Mouse (Mus musculus): ENCODE measurements around the gene BC025920. TPM values are rescaled to one million over a fixed set of nuclear protein-coding genes. Genes with fewer than 3 reads are reported as not detected.

Gene BC025920
- total RNA-seq, 2 experiments from 2014 or later: 3.1 to 3.8 TPM

DNA sequence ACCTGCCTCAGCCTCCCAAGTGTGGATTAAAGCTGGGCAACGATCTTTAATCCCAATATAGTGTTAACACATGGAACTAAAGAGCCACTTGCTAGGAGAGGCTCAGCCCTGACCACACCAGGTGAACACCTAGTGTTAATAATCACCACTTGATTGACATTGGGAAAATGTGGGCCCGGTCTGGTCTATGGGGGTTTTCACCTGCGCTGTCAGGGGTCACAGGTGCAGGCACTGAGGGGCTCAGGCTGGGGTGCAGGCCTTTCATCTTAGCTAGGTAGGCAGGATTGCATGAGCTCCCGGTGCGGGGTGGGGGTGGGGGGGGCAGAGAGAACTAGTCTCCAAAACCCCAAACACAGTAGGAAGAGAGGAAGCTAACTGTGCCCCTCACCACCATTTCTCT is 6.4 kb upstream of the BC025920 start:
- intact Hi-C loops (cut with DNase I): loop anchor here (5.0 to 10.0 kb wide), 2 partner anchors 37 to 575 kb away; no protein-coding TSS in a partner anchor
- no peak for DNase-seq (ENCODE audit: low spot score in 2 of 2)

DNA sequence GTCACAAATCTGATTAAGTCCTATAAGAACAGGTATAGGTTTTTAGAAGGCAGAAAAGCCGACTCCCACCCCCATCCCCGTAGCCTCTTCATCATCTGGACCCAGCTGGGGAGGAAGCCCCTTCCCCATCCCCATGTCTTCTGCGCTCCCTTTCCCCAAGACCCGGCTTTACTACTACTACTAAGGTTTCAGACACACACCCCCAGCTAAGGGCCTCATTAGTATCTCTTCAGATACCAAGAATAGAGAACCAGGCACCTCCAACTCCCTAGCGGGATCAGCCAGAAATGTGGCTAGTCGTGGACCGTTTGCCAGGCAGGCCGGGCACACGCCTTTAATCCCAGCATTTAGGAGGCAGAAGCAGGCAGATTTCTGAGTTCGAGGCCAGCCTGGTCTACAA is 6.0 kb upstream of the BC025920 start:
- intact Hi-C loops (cut with DNase I): loop anchor here (5.0 to 10.0 kb wide), 2 partner anchors 38 to 575 kb away; no protein-coding TSS in a partner anchor
- DNase-seq (ENCODE audit: low spot score in 2 of 2): no peak

DNA sequence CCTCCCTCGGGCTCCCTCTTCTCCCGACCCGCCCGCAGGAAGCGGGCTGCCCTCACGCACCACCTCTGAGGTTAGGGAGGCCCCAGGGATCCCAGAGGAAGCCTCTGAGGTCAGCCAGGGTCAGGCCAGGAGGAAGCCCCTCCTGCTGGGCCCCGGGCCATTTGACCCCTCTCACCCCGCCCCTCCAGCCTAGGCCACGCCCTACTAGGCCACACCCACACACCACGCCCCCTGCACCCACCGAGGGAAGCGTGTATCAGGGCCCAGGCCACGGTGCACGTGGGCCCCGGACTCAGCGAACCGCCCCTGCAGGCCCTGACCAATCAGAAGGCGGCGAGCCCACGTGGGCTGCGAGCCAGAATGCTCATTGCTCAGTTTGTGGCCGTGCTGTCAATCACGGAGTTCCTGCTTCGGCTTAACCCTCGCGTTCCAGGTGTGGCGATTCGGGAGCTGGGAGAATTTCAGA is 5.3 kb upstream of the BC025920 start, which contains the start of gene Tle6:
Gene Tle6, minus strand, starts transcription at position 336 of the 466 bp plus-strand sequence.
- DNase-seq (ENCODE audit: low spot score in 2 of 2): peak; percentile 92 to 95
- intact Hi-C loops (cut with DNase I): loop anchor here (5.0 to 10.0 kb wide), 2 partner anchors 38 to 574 kb away; no protein-coding TSS in a partner anchor

GRCm38 (mm10) chr10:81601396-81601905 is 4.6 kb upstream of the BC025920 start:
- DNase-seq (ENCODE audit: low spot score in 2 of 2): no peak
- intact Hi-C loops (cut with DNase I): loop anchor here (5.0 to 10.0 kb wide), 2 partner anchors 39 to 573 kb away; no protein-coding TSS in a partner anchor

GRCm38 (mm10) chr10:81602741-81603151 is 3.3 kb upstream of the BC025920 start:
- DNase-seq (ENCODE audit: low spot score in 2 of 2): peak in 1 of 2 experiments; percentile 60
- intact Hi-C loops (cut with DNase I): loop anchor here (5.0 to 10.0 kb wide), 2 partner anchors 40 to 572 kb away; no protein-coding TSS in a partner anchor

- DNase-seq (ENCODE audit: low spot score in 2 of 2): no peak
- intact Hi-C loops (cut with DNase I): loop anchor here (2.0 to 10.0 kb wide), 3 partner anchors 42 to 571 kb away; no protein-coding TSS in a partner anchor
Observed at GRCm38 (mm10) chr10:81604019-81604967, 1.8 kb upstream of the BC025920 start.

DNA sequence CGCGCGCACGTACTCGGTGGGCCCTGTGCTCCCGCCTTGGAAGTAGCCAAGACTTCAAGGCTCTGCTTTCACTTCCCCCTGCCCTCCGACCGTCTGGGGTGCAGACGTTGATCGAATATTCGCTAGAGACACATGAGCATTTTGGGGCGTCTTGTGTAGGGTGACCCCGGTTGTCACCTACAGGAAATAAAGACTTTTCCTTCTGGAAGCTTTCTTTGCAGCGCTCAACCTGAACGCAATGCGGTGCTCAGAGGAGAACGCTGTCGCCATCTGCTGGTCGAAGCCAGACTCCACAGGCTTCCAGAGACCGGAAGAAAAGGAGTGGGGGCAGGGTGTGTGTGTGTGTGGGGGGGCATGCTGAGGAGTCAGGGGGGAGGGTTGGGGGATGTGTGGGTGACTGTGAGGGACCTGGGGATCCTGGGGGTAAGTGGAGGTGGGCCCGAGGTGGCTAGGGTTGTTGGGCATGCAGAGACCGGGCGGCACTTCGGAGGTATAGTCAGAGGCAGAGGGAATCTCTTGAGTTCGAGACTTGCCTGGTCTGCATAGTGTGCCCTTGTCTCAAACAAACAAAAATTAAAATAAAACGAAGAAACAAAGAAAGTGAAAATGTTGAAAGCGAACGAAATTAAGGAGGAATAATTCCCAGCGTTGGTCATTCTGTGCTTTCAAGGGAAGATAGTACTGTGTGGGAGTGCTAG is 953 bp upstream of the BC025920 start:
- intact Hi-C loops (cut with DNase I): loop anchor here (2.0 to 10.0 kb wide), 3 partner anchors 43 to 570 kb away; no protein-coding TSS in a partner anchor
- DNase-seq (ENCODE audit: low spot score in 2 of 2): peak; percentile 85 to 91

DNA sequence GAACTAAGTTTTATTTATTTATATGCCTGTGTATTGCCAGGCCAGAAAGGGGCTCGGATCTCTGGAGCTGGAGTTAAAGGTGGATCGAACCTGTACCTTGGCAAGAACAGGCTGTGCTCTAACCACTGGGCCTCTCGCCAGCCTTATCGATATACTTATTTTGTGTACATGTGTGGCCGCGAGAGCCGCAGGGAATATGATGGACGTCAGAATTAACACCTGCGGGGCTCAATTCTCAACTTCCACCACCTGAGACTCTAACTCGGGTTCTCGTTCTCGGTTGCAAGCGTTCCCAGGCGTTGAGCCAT is 450 bp upstream of the BC025920 start:
- DNase-seq (ENCODE audit: low spot score in 2 of 2): no peak
- intact Hi-C loops (cut with DNase I): loop anchor here (2.0 to 10.0 kb wide), 2 partner anchors 103 to 569 kb away; no protein-coding TSS in a partner anchor

GRCm38 (mm10) chr10:81608308-81608707 is 2.2 kb downstream of the BC025920 start:
- intact Hi-C loops (cut with DNase I): loop anchor here (10.0 kb wide), 1 partner anchor 566 kb away; no protein-coding TSS in a partner anchor
- DNase-seq (ENCODE audit: low spot score in 2 of 2): no peak

GRCm38 (mm10) chr10:81612779-81613178 is 6.7 kb downstream of the BC025920 start:
- intact Hi-C loops (cut with DNase I): no loop called here
- no peak for DNase-seq (ENCODE audit: low spot score in 2 of 2)

- intact Hi-C loops (cut with DNase I): no loop called here
- no peak for DNase-seq (ENCODE audit: low spot score in 2 of 2)
Observed at GRCm38 (mm10) chr10:81615486-81615885, 9.4 kb downstream of the BC025920 start.

GRCm38 (mm10) chr10:81619976-81620375 is 13.9 kb downstream of the BC025920 start:
- intact Hi-C loops (cut with DNase I): no loop called here
- DNase-seq (ENCODE audit: low spot score in 2 of 2): no peak

DNA sequence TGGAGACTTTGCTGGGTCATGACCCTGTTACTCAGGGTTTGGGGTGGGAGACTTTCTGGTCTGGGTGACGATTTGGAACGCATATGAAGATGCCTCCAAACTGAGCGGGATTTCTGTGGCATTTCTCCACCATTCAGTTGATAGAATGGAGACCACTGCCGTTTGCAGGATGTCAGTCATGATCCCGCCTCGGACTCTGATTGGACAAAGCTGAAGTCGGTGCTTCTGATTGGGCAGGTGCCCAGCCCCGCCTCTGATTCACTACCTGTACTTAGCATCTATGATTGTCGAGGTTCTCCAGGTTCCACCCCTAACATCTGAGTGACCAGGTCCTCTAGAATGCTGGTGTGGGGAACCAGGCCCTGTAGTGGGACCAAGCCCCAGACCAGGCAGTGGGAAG is 14.7 kb downstream of the BC025920 start:
- intact Hi-C loops (cut with DNase I): no loop called here

GRCm38 (mm10) chr10:81623441-81623840 is 17.4 kb downstream of the BC025920 start:
- intact Hi-C loops (cut with DNase I): no loop called here

More for the DNA sequence above, 14.7 kb downstream of the BC025920 start:
- no peak for DNase-seq (ENCODE audit: low spot score in 2 of 2)

DNA sequence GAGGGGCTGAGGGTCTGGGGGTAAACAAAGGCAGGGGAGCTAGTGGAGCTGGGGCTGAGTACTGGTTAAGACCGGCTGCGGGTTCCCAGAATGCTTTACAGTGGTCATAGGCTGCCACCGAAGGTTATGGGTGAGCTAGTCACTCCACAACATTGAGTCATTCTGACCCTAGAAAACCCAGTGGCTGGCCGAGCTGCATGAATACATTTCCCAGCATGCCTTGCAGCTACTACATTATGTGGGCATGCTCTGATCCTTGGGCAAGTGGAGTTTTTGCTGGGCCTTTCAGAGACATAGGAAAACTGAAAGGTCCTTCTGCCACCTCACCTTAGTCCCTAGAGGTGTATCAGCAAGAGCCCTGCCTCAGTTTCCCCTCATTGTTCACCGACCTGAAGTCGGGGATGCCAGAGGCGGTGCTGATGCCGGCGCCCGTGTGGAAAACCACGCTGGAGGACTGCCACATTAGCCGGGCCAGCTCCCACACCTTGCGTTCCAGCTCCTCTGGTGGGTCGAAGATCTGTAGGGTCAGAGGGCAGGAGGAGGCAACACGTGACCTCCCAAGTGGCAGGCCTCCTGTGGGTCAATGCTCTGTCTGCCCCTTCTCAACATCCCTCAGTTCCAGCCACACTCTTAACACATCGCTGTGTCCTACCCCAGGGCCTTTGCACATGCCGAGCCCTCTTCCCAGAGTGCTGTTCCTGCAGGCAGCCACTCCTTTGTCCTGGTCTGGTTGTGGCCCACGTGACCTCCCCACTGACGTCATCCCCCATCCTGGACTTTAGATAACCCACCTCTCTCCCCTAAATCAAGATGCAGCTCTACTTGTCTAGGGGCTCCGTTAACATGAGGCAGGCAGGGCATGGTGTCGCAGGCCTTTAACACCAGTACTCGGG is 20.3 kb downstream of the BC025920 start:
- no peak for DNase-seq (ENCODE audit: low spot score in 2 of 2)
- intact Hi-C loops (cut with DNase I): no loop called here

More at GRCm38 (mm10) chr10:81623441-81623840, 17.4 kb downstream of the BC025920 start:
- DNase-seq (ENCODE audit: low spot score in 2 of 2): no peak

- DNase-seq (ENCODE audit: low spot score in 2 of 2): peak; percentile 93 to 97
- intact Hi-C loops (cut with DNase I): no loop called here
Observed at GRCm38 (mm10) chr10:81626994-81627835, 21.1 kb downstream of the BC025920 start, which contains the start of gene Sirt6. Sirt6 (minus strand) TSS chr10:81627797.

GRCm38 (mm10) chr10:81627836-81628220 is 21.8 kb downstream of the BC025920 start:
- DNase-seq (ENCODE audit: low spot score in 2 of 2): no peak
- intact Hi-C loops (cut with DNase I): no loop called here

- intact Hi-C loops (cut with DNase I): no loop called here
- DNase-seq (ENCODE audit: low spot score in 2 of 2): no peak
Observed at GRCm38 (mm10) chr10:81628390-81628789, 22.3 kb downstream of the BC025920 start, which contains the start of gene Ankrd24. Ankrd24 (plus strand) TSS chr10:81628540.

Data from left cerebral cortex, postnatal 25 days (tissue).